Mouse (Mus musculus) testis, postnatal 10 days (tissue): ENCODE data around the gene Prr15.

ENCODE experiments used
- DNase-seq: peaks from one replicate; pipeline ENCODE4 v3.0.0; 2021; ENCODE audit warnings: low spot score

Prr15 gene

DNA sequence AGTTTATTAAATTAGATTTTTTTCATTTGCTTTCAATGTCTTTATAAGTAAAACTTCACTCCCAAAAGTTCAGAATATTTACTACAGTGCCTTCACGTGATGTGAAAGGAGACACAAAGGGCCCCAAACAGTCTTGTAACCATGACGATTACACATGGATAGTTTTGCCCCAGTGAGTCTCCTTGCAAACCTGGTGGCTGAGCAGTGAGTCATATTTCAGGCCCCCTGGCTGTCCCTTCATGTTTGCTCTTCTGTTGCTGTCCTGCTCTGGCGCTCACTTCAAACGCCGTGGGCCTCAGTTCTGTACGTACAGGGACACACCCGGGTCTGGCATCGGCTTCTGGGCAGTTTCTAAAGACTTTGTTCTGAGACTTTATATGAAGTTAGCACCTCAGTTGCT lies 6.6 kb downstream of the Prr15 start:
- DNase-seq: no peak

- no peak for DNase-seq
Observed at GRCm38 (mm10) chr6:54333116-54333651, 7.5 kb downstream of the Prr15 start.

DNA sequence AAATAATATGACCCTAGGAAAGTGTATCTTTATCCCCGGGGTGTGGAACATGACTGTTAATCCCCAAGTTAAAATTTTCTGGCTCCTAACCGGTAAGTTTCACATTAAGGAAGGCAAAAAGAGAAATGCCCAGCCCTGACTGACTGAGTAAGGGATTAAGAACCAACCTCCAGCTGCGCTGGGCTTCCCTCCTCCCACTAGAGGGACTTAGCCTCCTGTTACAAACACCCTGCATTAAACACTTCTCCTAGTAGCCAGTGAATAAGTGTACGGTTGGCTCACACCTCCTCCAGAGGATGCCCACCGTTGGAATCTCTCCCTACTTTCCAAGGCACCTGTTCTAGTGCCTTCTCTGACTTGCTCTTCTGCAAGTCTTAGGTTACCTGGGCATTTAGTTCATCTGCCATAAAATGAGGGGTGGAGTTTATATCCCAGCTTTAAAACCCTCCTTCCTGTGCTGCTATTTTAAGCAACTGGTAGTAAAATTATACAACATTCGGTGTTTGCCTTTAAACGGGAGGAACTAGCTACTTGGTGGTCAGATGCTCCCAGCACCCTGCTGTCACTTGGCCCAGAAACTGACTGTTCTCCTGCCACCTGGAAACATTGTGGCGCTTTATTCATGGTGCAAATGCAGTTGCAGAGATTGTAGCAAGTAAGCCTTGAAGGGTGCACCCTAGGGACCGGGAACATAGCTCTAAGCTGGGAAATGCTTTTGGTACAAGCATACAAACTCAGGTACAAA lies 8.2 kb downstream of the Prr15 start:
- no peak for DNase-seq

DNA sequence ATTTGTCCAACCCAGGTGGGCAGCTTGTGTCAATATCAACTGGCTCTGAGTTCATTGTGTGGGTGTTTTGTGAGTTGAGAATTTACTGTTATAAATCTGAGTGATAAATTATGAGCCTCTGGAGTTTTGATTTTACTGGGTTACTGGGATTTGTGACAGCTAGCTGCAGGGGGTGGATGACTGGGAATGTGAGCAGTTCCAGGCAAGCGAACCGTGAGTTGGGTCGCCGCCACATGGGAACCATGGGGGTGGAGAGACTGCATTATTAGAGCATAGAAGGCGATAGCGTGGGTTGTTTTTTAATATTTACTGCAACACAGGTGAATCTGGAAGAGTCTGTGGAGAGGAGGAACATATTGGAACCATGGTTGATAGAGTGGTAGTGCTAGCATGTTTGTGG lies 11.7 kb downstream of the Prr15 start:
- no peak for DNase-seq

- no peak for DNase-seq
Observed at GRCm38 (mm10) chr6:54341133-54341532, 15.5 kb downstream of the Prr15 start.

GRCm38 (mm10) chr6:54342223-54342622 lies 16.6 kb downstream of the Prr15 start:
- no peak for DNase-seq

DNA sequence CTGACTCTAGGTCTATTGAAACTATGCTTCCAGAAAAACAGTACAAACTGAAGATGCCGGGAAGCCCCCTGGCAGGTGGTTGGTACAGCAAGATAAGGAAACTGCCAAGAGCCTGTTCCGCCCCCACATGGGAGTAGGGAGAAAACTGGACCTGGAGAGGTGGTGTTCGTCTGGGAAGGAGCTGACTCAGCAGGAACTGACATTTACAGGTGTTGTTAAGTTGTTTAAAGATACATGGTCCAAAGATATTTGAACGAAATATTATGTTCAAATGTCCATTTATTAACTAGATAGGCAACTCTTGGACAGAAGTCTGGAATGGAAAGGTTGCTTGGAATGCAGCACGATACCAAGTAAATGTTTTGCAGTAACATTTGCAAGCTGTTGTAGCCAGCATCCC lies 26.2 kb downstream of the Prr15 start:
- DNase-seq: no peak

DNA sequence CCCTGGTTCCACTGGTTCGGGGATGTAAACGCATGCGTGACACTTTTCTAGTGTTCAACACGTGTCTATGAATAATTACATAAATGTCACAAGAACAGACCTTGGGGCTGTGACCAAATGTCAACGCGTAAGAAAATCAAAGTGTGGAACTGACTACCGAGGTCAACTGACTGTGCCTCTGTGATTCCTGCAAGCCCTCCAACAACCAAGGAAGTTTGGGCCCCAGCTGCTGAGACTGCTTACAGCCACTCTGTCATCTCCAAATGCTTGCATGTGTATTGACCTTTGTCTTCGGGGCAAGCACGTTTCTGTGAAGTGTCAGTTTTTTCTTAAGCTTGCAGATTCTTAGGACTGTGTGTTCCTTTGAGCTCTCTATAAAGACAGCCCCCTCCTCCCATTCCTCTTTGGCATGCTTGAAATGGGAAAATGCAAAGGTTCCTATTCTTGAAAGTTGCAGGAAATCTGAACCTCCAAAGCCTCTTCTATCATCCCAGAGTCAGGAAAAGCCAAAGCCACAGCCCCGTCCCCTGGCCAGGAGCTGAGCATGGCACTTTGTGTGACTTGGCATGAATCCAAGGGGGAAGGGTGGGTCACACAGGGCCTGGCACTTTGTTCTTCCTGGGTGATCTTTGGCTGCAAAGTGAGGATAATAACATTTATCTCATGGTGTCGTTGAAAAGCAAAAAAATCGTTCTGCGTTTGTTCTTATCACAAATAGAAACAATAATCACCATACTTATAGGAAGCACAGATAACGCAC lies 27.5 kb downstream of the Prr15 start:
- DNase-seq: peak; percentile 62

GRCm38 (mm10) chr6:54353698-54354097 lies 28.1 kb downstream of the Prr15 start:
- no peak for DNase-seq

- no peak for DNase-seq
Observed at GRCm38 (mm10) chr6:54355626-54356025, 30.0 kb downstream of the Prr15 start.

DNA sequence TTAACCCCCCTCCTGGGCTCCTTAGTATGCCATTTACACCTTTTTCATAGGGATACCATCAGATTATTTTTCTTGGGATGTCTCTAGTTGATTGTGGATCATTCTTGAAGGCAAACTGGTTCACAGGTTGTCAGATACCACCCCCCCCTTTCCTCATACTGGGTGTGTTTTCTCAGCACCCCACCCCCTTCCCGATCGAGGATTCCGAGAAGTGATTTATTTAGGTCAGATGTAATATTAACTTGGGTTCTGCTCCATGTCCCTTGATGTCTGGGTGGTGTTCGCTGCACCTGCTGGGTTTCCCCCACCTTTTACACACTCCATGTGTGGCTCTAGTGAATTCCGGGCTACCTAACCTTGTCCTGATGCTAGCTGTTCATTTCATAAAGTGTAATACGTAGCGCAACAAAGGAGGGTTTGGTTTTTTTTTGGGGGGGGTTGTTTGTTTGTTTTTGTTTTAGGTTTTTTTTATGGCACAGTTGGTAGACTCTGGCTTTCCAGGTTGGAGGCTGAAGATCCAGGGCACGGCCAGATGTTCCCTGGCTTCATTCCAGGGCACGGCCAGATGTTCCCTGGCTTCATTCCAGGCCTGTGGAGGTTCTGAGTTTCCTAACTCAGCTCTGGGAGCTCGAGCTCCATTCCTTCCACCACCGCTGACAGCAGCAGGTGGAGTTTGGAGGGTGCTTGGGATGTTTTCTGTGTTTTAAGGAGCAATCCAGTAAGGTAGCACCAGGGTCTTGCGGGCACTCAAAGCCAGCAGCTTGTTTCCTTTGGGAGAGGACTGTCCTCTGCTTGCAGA lies 37.1 kb downstream of the Prr15 start:
- DNase-seq: peak; percentile 56

DNA sequence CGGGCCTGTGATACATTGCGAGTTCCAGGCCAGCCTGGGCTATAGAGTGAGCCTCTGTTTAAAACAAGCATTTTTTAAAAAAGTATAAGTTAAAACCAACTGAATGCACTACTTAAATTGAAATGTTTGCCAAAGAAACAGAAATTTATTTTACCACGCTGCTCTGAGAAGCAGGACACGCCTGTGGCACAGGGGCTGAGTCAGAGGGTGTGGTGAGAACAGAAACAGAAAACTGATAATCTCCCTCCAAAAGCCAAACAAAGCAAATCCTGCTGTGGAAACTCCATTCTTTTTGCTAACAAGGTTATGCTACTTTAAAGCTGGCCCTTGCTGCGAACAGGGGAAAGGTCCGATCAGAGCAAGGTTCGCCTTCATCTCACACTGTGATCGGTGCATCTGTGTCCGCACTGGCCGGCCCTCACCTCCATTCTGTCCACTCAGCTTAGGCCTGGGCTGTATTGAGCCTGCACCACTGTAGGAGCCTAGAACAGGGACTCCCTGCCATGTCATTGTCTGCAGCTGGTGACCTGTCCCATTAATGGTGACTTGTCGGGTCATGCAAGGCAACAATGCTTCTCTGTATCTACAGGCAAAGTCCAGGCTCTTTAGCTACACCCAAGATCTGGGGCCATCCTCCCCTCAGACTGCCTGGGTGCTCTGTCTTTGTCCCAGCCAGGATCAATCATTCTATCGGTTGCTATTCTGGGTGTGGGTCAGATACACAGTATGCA lies 38.9 kb downstream of the Prr15 start:
- DNase-seq: no peak

DNA sequence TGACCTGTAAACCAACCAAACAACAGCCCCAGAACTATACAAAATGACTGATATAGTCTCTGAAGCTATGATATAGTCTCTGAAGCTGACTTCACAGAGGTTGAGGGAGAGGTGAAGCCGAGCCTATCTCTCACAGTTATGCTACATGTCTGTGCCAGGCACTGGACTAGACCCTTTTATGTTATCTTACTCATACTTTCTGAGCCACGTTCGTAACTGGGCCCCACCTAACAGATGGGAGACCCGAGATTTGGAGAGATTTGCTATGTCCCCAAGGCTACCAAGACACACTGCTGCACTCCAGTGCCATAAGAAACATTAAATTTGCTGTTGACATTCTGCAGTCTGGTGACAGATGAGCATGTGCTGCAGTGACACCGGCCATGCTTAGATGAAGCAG lies 41.0 kb downstream of the Prr15 start:
- DNase-seq: no peak

- DNase-seq: no peak
Observed at GRCm38 (mm10) chr6:54368071-54368470, 42.4 kb downstream of the Prr15 start.

DNA sequence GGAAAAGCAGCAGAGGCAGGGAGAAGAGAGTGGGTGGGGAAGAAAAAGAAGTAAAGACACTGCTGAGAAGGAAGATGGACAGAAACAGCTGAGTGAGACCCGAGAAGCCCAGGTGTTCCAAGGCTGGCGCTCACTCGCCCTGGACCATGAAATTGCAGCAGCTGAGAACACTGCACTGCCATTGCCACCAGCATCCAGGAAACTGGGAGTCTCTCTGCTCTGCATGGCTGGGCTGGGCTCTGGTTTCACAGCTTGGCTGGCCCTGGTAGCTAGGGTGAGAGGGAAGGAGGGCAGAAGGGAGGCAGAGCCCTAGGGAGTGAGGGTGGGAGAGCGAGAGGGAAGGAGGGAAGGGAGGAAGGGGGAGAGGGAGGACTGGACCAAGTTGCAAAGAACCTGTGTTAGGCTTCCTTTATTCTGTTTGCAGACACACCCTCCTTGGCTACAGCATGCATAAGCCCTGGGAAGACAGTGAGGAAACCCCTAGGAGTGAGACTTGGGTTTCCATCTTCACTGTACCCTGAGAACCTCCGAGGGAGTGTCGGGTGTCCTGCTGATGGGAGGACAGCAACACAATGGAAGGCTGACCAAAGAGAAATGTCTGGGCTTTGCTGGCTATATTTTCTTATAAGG lies 44.4 kb downstream of the Prr15 start:
- no peak for DNase-seq

- DNase-seq: no peak
Observed at GRCm38 (mm10) chr6:54371874-54372273, 46.2 kb downstream of the Prr15 start.

DNA sequence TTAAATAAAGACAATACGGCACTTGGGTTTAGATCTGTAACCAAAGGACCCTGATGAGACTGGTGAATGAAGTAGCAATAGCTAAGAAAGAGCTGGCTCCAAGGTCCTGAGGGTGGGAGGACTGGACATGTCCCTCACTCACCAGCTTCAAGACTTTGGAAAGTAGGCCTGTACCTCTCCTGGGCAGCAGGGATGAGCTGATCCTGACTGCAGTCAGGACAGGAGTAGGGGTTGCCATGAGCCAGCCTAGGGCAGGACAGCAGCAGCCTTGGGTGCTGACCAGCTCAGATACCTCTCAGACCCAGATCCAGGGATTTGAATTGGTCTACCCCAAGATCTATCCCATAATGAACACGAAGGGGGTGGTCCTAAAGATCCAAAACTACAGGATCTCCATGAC lies 53.7 kb downstream of the Prr15 start:
- DNase-seq: peak; percentile 30
